Mouse (Mus musculus): ENCODE measurements around the gene Cxcl1.
"Not testable (repeated sequence)": the region's sequence is repeated elsewhere in the genome, so short reads cannot be mapped to it uniquely, and the experiment has no call there.

Gene Cxcl1

DNA sequence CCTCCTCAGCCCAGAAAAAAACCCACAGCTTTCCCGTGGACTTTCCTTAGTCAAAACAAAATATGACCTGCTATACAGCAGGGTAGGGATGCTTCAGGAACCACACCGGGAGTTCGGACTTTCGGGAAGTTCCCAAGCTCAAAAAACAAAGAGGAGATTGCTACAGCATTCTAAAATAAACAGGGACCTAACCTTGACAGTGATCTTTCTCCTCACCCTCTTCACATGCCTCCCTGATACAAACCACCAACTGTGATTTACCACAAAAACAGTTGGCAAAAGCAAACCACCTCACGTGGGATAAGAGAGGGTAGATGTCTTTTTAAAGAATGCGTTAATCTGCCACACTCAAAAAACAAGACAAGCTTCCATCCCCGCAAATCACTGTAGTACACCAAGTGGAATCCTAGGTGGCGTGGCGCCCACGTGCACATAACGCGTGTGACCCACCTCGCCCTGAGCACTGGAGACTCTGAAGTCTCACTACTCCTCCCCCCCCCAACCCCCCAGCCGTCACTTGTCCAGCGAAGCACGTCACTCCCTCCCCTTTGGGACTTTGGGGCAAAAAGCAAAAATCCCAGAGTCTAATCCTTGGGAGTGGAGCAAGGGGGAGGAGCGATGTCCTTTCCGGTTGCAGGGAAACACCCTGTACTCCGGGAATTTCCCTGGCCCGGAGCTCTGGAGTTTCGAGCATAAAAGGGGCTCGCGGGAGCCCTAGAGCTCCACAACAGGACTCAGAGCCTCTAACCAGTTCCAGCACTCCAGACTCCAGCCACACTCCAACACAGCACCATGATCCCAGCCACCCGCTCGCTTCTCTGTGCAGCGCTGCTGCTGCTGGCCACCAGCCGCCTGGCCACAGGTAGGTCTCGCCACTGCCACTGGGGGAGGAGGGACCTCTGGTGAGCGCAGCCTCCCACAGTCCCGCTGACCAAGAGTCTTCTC lies at the start of gene Cxcl1:
TSS of gene Cxcl1 (plus strand) at position 723 of the 945 bp plus-strand sequence.
- in situ Hi-C loops (cut with MboI) = no loop called here

DNA sequence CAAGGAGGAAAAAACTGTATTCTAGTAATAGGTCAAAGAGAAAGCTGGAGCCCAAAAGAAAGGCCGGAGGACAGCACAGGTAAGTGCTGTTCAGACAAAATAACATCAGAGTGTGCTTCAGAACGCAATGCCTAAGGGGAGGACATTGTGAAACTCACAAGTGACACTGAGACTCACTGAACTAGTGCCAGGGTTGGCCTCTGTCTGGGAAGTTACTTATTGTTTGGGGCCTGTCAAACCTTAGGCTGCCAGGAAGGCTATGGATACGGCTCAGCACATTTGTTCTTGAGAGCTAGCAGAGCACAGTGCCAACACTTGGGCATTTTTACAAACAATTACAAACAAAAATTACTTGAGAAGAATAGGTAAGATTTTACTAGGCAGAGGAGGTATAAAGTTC lies 47.1 kb upstream of the Cxcl1 start:
- in situ Hi-C loops (cut with MboI) = no loop called here

DNA sequence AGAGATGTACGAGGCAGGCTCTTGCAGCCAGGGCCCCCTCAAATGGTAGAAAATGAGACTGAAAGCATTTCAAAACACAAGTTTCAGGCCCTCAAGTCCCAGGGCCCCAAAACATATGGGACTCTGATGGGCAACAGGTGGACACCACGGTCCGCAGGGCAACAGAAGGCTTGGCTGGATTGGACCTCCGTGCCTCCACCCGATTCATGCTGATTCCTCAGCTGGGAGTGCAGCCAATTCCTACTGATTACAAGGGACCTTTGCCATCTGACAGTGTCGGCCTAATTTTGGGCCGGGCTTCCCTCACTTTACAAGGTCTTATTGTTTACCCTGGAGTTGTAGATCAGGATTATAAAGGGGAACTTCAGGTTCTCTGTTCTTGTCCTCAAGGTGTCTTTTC lies 40.9 kb upstream of the Cxcl1 start:
- in situ Hi-C loops (cut with MboI) = not testable (repeated sequence)

DNA sequence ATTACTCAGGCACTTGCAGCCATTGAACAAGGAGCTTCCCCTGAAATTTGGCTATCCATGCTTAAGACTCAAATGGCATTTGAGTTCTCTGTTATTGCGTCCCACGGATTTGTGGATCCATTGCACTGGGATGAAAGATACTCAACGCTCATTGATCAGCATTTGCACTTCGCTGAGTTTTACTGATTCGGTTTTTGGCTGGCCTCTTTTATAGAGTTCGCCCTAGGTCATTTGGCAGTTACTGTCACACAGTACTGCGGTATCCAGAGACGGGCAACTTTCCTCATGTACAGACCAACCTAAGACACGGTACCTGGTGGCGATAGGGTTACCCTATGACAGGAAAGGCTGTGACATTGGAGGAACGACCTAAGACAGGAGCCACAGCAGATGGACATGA lies 39.6 kb upstream of the Cxcl1 start:
- in situ Hi-C loops (cut with MboI) = not testable (repeated sequence)

DNA sequence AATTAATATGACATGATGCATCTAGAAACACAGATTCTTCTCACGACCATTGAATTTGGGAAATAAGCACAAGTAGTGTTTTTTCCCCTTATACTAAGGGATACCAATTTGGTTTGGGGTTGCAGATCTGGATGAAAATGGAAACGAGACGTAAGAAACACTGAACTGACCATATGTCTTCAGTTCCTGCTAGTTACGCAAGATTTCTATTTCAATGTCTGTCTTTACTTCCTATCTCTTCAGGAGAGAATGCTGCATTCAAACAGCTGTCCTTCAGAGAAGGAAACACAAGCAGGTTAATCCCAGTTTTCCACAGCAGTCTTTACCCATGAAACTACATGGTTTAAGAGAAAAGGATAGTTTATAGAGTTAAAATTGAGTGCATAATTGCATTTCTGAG lies 37.8 kb upstream of the Cxcl1 start:
- in situ Hi-C loops (cut with MboI) = no loop called here

DNA sequence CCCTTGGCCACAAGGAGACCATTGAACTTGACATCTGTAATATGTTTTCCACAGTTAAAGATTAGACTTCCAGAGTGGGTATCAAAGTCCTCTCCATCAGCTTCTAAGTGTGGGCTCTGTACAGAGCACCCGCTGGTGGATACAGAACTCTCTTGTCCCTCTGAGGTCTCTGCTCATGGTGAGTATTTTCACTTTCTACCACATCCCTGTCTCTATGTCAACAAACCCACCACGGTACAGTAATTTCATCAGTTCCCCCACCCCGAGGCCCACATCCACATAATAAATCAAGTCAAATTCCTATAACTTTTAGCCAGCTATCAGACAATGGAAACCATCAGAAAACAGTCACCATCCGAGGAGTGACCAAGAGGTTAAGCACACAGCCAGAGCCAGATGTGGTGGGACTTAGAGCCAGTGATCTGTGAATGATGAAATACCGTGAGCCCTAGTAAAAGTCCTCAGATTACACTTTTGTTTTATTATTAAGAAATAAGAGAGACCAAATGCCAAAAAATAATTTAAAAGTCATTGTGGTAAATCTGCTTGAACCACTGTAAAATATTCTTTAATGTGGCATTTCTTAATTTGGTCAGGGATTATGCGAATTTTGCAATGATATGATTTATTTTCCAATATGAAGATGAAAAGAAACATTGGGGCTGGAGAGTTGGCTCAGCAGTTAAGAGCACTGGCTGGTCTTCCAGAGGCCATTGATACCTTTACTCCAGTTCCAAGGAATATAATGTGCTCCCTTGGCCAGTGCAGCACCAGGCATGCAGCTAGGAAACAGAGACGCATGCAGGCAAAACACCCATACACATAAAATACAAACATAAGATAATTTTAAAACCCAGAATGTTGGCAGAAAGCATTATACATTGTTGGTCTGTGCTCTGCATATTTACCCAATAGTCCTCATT lies 35.5 kb upstream of the Cxcl1 start:
- in situ Hi-C loops (cut with MboI) = no loop called here

DNA sequence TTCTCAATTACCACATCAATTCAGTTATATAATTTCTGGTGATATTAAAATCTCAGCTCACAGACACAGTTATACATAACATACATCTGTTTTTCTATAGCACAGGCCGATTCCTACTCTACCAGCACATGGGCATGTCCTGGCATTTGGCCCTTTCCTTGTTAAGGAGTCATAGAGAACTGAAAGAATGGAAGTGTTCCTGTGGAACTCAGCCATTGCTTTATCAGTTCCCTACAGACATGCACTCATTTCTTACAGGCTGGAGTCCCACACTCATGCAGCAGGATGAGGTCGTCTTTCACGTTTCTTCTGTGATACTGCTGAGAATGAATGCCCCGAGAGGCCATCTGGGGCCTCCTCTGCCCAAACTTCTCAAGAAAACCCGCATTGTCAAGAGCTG lies 33.6 kb upstream of the Cxcl1 start:
- in situ Hi-C loops (cut with MboI) = no loop called here

DNA sequence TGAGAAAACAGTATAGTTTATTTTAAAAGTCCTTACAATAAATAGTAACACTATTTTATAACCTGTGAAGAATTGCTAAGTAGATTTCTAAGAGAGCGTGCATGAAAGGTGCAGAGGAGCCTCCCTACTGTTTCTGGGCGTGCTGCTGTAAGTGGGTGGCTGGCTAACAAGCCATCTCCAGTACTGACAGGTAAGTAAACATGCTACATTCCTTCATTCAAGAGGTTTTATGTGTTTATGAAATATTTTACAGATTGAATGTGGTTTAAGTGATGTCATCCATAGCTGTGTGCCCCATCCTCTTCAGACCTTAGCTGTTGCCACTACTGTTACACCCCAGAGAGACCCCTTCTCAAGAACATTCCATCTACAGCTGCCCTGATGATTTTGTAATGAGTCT lies 32.6 kb upstream of the Cxcl1 start:
- in situ Hi-C loops (cut with MboI) = no loop called here

DNA sequence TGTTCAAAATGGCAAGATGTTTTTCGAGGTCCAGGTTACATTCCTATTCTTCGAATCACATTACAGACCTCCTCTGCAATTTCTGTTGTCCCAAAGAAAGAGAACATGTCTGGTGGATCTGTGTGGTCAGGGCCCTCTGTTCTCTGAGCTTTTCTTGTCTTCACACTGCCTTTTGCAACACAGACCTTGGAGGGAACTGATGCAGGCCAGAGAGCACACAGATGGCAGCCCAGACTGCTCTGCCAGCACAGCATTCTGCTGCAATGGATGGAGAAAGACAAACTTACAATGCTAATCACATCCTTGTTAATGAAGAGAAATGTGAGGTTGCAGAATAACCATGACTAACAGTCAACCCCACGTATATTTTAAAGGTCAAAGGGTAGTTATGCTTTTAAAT lies 32.0 kb upstream of the Cxcl1 start:
- in situ Hi-C loops (cut with MboI) = no loop called here

DNA sequence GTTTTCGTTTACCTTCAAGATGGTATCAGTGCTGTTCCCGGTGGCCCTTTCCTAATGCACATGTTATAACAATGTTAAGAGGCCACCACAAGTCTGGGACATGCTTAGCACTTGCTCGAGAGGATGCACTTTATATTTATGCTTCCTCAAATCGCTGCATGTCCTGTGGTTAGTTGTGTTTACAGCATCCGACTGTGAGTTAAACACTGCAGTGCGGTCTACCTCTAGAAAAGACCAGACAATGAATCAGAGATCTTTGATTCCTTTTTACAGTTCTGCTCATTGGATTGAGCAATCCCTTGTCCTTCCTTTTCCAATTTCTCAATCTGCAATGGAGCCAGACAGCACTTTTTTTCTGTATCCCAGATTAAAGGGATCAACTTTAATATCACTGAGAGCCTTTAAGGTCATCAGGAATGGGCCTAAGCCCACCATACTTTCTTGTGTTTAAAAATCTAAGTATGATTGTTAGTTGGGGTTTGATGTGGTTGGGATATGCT lies 29.1 kb upstream of the Cxcl1 start:
- in situ Hi-C loops (cut with MboI) = no loop called here

DNA sequence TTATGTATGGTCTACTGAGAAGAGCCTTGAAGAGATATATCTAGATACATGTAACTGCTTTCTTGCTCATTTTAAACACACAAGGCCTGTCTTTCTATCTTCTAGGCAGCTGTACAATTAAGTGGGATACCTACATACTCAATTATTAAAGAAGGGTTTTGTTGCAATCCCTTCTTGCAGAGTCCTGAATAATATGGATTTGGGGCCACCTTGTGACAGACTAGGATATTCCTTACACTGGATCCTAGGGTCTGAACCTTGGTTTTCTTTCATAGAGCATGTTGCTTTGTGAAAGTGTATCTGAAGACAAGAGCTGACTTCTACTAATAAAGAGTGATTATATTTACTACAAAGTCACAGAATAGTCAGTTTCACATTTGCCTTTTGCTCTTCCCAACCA lies 24.3 kb upstream of the Cxcl1 start:
- in situ Hi-C loops (cut with MboI) = no loop called here

DNA sequence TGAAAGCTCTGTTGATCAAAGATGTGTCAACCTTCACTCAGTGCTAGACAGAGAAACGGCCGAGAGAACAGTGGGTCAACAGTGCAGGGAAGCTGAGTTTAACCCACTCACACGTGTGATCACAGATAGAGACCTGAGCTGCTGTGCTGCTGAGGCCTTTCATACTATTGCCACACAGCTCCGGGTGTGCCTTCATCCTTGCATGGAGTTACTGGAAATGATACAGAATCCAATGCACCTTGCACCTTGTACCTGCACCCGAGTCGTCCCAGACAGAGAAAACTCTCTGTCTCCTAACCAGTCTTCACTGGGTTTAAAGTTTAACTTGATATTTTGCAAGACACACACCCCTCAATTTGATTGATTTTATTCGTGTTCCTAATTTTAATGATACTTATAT lies 18.7 kb upstream of the Cxcl1 start:
- in situ Hi-C loops (cut with MboI) = no loop called here

DNA sequence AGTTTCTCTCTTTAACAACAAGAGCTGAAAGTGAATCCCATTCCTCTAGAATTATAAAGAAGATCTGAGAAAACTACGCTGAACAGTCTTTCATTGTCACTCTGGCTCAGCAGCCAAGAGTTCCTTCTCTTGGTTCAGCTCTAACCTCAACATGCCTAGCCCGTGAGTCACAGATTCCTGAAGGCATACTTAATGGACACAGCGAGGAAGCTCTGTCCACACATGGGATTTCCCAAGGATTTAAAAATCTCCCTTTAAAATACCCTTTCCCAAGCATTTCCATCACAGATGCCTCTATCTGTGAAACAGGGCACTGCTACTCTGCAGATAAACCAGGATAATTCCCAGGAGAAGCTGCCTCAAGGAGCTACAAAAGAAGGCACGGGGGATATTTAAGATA lies 15.0 kb upstream of the Cxcl1 start:
- in situ Hi-C loops (cut with MboI) = no loop called here

DNA sequence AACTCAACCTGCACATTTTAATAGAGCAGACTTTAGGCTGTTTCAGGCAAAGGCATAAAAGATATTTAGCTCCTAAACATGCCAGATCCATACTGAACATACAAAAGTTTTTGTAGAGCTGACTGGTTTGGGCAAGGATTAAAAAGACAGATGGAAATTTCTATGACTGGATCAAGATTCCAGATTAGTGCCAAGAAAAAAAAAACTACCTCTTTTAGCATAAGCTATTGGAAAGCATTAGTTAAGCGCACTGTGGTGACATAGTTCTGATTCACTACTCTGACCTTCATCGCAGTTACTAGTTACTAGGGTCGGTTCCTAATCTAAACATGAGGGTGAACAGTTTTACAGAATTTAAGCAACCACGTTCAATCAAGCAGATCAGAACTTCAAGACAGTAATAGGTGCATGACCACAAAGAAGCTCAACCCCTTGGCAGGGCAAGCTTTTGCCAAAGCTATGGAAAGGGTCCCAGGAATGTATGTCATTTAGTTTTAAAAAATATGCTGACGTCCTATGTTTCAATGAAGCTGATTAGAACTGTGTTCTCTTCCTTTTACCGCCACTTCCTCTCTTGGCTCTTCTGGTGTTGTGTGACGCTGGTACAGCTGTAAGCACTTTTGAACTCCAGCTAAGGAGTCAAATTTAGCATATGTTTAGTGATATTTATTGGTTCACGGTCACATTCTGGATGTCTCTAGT lies 14.4 kb upstream of the Cxcl1 start:
- in situ Hi-C loops (cut with MboI) = no loop called here

DNA sequence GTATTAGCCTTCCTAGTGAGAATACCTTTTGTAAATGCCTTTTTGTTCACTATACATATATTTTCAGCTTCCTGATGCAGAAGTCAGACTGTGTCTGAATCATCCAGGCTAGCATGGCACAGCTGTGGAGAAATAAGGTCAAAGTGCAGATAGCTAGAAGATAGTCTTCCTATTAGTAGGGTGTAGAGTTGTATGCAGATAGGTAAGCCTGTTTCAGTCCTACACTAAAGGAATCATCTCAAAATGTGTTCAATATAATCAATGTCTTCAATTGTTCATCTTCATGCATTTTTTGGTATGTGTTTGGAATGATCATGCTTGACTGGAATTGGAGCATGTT lies 13.9 kb upstream of the Cxcl1 start:
- in situ Hi-C loops (cut with MboI) = no loop called here

DNA sequence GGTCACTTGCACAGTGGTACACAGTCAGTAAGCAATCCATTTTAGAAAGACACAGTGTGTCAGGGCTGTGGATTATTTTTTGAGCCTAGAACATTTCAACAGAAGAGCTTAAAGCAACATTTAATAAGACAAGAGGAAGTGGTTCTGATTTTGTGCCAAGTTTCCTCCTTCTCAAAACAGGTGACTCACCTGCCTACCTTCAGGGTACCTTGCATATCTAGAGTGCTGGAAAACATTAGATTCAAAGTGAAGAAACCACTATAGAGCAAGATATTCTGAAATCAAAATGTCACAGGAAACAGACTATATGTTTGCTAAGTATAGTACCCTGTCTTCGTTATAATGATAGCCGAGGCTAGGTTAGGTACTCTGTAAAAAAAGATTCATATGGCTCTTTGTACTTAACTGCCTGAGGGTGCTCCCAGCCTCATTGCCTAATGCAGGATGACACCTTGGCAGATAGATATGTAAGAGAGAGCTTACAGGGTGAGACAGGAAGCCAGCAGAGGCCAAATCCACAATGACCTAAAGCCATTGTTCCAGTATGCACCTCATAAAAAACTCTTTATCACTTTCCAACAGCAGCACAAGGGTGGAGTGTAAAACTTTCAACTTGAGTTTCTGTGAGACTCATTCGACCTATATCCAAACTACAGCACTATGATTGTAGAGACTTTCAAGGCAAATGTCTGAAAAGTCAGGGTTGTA lies 11.6 kb upstream of the Cxcl1 start:
- in situ Hi-C loops (cut with MboI) = no loop called here

DNA sequence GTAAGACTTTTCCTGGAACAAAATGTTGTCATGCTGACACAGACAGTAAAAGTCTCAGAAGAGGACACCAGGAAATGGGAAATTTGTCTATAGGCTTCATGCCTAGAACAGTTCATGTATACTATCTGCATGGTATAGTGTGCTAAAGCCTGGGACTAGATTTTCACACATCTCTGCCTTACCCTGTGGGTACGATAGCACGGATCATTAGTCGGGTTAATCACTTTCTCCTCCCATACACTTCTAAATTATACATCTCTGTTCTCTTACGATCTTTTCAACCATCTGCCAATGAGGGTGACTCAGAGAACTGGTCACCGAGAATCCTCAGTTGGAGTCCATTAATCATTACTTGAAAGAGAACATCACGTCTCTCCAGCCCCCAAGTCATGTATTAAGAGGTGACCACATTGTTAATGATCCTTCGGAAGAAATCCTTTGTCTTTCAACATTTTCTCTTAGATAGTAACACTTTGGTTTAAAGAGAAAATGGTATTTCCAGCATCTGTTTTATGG lies 10.6 kb upstream of the Cxcl1 start:
- in situ Hi-C loops (cut with MboI) = no loop called here

DNA sequence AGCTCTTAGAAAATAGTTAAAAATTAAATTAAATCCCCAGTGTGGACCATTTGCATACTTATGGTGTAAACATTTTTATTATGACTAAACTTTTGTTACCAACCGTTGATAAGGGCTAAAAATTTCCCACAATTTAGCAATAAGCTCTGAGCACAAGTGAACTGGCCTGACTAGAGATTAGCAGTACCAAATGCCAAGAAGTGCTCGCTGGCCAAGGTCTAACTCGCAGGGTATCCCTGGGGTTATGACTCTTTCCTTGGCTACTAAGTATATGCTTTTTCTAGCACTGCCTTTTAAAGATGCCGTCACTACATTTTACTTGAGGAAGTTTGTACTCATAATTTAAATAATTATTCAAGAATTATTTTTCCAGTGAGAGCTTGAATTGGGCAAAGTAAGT lies 10.0 kb upstream of the Cxcl1 start:
- in situ Hi-C loops (cut with MboI) = no loop called here

DNA sequence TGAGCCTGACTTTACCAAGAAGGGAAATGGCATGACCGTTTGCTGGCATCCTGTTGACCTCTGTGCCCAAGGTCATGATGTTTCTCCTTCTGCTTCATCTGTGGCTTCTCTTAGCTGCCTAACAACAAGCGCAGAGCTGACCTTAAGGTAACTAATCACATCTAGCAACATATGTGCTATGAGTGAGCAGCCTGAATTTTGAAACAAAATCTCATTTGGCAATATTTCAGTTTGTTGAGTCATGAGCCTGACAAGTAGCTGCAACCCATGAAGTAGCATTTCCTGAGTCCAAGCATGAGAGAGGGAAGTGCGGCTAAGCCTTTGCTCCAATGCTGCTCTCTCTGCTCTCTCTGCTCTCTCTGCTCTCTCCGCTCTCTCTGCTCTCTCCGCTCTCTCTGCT lies 9.4 kb upstream of the Cxcl1 start:
- in situ Hi-C loops (cut with MboI) = no loop called here

DNA sequence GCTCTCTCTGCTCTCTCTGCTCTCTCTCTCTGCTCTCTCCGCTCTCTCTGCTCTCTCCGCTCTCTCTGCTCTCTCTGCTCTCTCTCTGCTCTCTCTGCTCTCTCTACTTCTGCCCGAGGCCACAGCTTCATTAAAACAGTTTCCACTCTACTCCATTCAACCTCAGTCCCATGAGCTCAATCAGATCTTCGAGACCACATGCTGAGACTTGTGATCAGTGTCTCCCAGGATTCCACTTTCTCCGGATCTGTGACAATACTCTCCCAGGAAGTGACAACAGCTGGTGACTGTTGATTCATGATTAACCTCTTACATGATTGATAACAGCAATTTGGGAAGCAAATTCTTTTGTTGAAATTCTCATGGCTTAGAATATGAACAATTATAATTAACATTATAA lies 8.9 kb upstream of the Cxcl1 start:
- in situ Hi-C loops (cut with MboI) = no loop called here

DNA sequence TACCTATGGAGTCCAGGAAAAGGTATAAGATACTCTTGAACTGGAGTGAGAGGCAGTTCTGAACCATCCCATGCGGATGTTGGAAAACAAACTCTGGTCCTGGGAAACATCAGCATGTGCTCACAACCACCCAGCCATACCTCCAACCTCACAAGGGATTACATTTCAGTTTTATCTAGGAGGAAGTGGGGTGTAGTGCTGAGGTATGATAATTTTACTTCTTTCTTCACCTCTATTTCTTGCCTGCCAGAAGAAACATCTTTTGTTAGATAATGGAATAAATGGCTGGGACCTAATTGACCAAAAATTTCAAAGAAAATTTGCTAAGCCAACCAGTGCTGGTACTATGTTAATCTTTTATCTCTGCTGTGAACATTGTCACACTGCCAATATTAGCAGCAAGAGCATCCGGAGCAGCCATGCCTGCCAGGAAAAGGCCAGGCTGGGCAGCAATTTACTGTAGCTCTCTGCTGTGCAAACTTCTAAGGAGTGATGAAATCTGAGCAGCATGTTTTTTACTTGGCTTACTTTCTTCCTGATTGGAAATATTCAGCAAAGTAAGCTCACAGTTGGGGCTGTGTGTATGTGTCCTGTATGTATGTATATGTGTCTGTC lies 6.3 kb upstream of the Cxcl1 start:
- in situ Hi-C loops (cut with MboI) = no loop called here
